Mouse (Mus musculus) embryonic fibroblast, embryonic 13.5 days (primary cell): ENCODE measurements around the gene Gltpd2.

Experiments
- CTCF ChIP-seq: IDR thresholded peaks from 2 replicates; pipeline ENCODE4 v1.5.1; 2011; ENCODE audit warnings: mild to moderate bottlenecking, control low read depth, low read length, moderate library complexity, borderline replicate concordance; ENCODE audit not compliant: insufficient read depth
- POLR2A ChIP-seq: IDR thresholded peaks from 2 replicates; pipeline ENCODE4 v1.6.1; 2011; ENCODE audit warnings: low read depth, mild to moderate bottlenecking, control low read depth, low read length, moderate library complexity

DNA sequence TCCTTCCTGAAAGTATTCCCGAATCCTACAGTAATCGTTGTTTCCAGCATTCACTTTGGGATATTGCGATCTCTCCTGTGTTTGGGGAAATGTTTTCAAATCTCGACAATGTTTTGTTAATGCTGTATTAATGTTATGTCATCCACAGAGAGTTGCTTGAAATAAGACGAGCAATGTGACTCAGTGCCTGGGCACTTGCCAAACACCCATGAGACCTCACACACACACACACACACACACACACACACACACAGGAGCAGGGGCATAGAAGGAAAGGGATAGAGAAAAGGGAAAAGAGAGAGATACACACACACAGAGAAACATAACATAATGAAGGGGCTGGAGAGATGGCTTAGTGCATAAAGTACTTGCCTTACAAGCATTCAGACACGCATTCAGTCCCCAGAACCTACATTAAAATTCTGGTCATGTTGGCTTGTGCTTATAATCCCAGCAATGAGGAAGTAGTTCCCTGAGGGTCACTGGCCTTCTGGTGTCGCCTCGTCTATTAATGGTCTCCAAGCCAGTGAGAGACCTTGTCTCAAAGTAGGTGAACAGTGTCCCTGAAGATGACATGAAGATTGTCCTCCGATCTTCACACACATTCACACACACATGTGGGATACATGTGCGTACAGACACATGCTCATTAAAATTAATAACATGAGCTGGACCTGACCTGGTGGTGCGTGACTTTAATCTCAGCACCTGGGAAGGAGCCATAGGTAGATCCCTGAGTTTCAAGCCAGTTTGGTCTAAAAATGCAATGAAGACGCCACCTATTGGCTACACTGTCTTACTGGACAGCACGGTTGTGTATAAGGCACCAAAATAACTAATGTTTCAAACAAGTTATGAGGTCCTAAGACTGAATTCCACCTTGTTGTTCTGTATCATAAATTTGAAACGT, 19.2 kb upstream of the Gltpd2 start:
- TF ChIP-seq CTCF (no peak), POLR2A (no peak)
